Mouse (Mus musculus): ENCODE data around the gene Il12rb2. TPM values are rescaled to one million over a fixed set of nuclear protein-coding genes. Genes with fewer than 3 reads are reported as not detected.

Il12rb2 gene
- polyA plus RNA-seq, 1 experiment: 0.34 TPM

DNA sequence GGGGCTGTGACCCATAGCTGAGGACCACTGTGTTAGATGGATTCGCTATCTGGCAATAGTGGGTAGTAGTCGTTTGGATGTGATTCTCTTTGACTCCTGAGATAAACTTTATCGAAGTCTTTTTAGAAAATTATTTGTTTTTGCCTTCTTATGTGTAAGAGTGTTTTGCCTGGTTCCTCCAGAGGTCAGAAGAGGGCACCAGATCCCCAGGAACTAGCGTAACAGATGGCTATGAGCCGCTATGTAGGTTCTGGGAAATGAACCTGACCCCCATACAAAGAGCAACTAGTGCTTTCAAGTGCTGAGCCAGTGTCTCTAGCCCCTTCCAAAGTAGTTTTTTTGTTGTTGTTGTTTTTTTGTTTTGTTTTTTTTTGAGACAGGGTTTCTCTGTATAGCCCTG lies 79.9 kb downstream of the Il12rb2 start:
- no peak for DNase-seq (ENCODE audit: low spot score)

DNA sequence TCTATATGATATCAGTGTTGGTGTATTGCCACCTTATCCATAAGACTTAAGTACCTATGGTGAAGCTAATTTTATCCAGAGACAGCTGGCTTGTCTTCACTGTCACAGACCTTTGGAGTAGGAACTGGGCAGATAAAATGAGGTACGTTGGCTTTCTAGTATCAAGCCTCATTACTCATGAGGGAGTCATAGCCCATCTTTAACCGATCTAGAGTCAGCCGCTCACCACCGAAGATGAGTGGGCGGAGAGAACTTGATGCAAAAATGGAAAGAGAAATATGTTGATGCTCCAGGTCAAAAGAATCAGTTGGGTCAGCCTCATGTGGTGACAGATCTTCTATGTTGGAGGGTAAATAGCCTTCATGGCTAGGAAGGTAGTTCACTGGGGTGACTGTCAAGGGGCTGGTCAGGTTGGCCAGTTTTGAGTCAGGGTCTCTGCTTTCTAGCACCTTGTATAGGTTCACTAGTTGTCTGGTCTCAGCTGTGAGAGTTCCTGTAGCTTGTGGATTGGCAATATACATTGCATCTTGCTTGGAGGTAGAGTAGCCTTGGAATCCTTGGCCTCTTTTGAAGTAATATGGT lies 83.9 kb downstream of the Il12rb2 start:
- no peak for DNase-seq (ENCODE audit: low spot score)

DNA sequence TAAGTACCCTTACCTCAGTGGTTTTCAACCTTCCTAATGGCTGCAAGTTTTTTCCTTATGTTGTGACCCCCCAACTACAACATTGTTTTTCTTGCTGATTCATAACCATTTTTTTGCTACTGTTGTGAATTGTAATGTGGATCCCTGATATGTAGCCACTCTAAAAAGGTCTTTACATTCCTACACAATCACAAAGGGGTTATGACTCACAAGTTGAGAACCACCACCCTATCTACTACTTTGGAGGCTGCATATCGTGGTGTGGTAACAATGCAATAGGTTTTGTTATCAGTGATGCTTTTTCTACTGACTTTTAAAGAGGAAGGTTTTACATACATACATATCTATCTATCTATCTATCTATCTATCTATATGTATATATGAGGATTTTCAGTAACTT lies 93.1 kb downstream of the Il12rb2 start:
- DNase-seq (ENCODE audit: low spot score): no peak

- no peak for DNase-seq (ENCODE audit: low spot score)
Measured at GRCm38 (mm10) chr6:67281614-67282197, 94.3 kb downstream of the Il12rb2 start.

- DNase-seq (ENCODE audit: low spot score): no peak
Measured at GRCm38 (mm10) chr6:67277944-67278343, 98.0 kb downstream of the Il12rb2 start.

GRCm38 (mm10) chr6:67269459-67269858 lies 106.5 kb downstream of the Il12rb2 start:
- no peak for DNase-seq (ENCODE audit: low spot score)

- no peak for DNase-seq (ENCODE audit: low spot score)
Measured at GRCm38 (mm10) chr6:67268983-67269382, 107.0 kb downstream of the Il12rb2 start.

DNA sequence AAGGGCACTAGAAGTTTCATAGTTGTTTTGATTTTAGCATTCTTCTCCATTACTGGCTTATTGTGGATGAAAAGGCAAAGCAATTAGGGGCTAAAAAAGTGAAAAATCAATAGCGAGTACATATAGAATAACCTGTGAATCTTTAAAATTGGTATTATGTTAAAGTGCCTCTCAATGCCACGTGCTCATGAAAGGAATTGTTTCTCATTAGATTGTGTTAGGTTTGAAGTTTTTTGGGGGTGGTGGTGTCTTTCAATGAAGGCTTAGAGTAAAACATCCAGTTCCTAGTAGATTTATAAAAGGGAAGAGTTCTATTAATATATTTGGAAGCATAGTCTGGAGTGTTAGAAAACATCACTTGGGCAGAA lies 107.8 kb downstream of the Il12rb2 start:
- DNase-seq (ENCODE audit: low spot score): no peak

- no peak for DNase-seq (ENCODE audit: low spot score)
Measured at GRCm38 (mm10) chr6:67267408-67268244, 108.4 kb downstream of the Il12rb2 start.

DNA sequence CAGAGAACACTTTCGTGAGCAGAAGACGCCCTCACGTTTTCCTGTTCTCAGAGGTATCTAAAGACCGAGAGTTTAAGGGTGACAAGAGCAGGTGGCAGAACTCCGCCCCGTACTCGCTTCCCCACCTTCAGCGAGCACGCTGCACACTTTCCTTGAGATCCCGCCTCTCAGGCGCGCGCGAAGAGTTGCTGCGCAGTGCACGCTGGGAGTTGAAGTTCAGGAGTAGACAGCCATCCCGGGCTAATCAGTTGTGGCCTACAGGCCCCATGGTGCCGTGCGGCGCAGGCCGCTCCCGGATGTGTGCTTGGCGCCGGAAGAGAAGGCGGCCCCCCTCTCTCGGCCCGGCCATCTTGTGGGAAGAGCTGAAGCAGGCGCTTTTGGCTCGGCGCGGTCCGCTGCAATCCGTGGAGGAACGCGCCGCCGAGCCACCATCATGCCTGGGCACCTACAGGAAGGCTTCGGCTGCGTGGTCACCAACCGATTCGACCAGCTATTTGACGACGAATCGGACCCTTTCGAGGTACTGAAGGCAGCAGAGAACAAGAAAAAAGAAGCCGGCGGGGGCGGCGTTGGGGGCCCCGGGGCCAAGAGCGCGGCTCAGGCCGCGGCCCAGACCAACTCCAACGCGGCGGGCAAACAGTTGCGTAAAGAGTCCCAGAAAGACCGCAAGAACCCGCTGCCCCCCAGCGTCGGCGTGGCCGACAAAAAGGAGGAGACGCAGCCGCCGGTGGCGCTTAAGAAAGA lies 109.2 kb downstream of the Il12rb2 start:
- DNase-seq (ENCODE audit: low spot score): peak; percentile 86

DNA sequence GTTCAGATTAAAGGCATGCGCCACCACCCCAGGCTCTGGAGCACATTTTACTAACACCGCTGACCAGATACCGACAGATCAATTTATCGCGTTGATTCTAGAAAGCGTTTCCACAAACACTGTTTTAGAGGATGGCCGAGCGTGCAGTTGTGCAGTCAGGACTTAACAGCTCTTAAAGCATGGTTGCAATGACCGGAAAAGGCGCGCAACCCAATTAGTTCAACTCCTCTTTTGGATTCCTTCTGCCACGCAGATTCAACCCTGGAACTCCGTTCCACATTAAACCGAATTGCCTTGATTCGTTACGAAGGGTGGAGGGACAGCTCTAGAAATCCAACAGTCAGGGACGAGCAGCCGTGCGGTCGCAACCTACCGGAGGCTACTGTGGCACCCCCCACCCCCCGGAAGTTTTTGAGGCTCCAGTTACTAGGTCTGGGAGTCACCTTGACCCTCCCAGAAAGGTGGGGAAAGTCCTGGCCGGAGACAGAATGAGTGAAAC lies 109.8 kb downstream of the Il12rb2 start:
- no peak for DNase-seq (ENCODE audit: low spot score)

DNA sequence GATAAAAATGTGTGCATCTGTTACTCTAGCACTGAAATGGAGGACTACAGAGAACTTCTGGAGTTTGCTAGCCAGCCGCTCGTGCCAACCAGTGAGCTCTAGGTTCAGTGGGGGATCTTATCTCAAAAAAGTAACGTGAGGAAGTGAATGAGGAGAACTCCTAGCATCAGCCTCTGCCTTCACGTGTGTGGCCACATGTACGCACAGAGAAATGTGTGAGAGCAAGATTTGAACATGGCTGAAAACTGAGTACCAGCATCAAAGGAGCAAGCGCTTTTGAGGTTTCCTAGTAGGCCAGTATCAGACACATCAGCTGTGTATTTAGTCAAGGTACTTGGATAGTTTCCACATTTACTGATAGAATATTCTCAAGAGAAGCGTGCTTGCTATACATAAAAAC lies 111.1 kb downstream of the Il12rb2 start:
- DNase-seq (ENCODE audit: low spot score): no peak

- no peak for DNase-seq (ENCODE audit: low spot score)
Measured at GRCm38 (mm10) chr6:67251095-67251494, 124.9 kb downstream of the Il12rb2 start.

GRCm38 (mm10) chr6:67244451-67244850 lies 131.5 kb downstream of the Il12rb2 start:
- DNase-seq (ENCODE audit: low spot score): no peak

DNA sequence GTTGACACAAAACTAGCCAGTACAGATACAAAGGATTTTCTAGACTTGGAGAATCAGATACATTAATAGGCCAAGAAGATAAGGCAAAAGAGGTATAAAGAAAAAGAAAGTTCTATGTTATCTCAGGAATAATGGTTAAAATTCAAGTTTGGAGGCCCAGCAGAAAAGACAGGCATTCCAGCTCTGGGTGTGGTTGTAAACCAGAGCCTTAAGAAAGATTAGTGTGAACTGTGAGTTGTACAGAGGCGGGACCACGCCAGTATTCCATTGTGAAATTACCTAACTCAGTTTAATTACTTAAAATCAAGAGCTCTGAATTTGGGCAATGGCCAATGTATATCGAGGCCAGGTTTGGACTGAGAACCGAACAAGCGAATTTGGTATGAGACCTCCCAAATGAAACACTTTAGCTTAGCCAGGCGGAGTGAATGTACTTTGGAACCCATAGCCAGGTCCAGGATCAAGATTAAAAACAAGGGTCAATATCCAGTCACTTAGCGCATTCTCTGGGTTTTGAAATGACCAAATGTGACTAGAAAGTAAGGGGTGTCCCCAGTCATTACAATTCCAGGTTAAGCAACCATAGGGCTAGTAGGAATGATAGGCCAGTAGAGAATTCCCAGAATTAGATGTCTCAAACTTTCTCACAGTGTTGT lies 132.1 kb downstream of the Il12rb2 start:
- DNase-seq (ENCODE audit: low spot score): no peak

Other genes starting within 250 kb of the Il12rb2 start
- gene Serbp1, start 138.0 kb downstream of the Il12rb2 start, polyA plus RNA-seq (2012; rRNA removed): 257 and 307 TPM in 2 replicates
- 0.10 and 0.18 TPM in 2 replicates for gene Il23r, start 115.7 kb upstream of the Il12rb2 start, polyA plus RNA-seq (2012; rRNA removed)
- 112 and 119 TPM in 2 replicates for gene Tacstd2, start 159.6 kb upstream of the Il12rb2 start, polyA plus RNA-seq (2012; rRNA removed)